Mouse (Mus musculus) heart, postnatal 0 days (tissue): ENCODE measurements around the gene Plce1.

Experiments
- CTCF ChIP-seq: IDR thresholded peaks from 2 replicates; pipeline ENCODE4 v1.5.1; 2016; ENCODE audit warnings: antibody characterized with exemption, control low read depth, low read depth
- EP300 ChIP-seq: IDR thresholded peaks from 2 replicates; pipeline ENCODE4 v1.6.1; 2016; ENCODE audit warnings: antibody characterized with exemption, low read depth

- no peak for TF ChIP-seq CTCF
- no peak for TF ChIP-seq EP300
These were observed 198.6 kb downstream of the Plce1 start for GRCm38 (mm10) chr19:38679520-38679919.
